Mouse (Mus musculus) heart, adult 2 months (tissue): ENCODE measurements at regions not wholly inside any gene's neighbourhood (a gene's known extent, or its start where the extent isn't known, plus 50 kb on each side); places are given as distances from the start of the nearest gene placed in this dataset.

Source experiments
- CTCF ChIP-seq: fragments of 200-600 bp; IDR thresholded peaks from 2 replicates; pipeline ENCODE4 v1.8.1; 2022; ENCODE audit warnings: antibody characterized with exemption, mild to moderate bottlenecking, moderate library complexity
- POLR2A ChIP-seq: fragments of 200-500 bp; IDR thresholded peaks from 2 replicates; pipeline ENCODE4 v1.6.1; 2011; ENCODE audit warnings: mild to moderate bottlenecking, low read depth, low read length, control low read depth; ENCODE audit not compliant: insufficient read depth

GRCm38 (mm10) chr1:75618367-75618790, 72.3 kb downstream of the Slc4a3 start:
- TF ChIP-seq CTCF (no peak), POLR2A (no peak)
